Comparison of ENCODE assay signal across 8 mouse cellular contexts in the genomic region with DNA sequence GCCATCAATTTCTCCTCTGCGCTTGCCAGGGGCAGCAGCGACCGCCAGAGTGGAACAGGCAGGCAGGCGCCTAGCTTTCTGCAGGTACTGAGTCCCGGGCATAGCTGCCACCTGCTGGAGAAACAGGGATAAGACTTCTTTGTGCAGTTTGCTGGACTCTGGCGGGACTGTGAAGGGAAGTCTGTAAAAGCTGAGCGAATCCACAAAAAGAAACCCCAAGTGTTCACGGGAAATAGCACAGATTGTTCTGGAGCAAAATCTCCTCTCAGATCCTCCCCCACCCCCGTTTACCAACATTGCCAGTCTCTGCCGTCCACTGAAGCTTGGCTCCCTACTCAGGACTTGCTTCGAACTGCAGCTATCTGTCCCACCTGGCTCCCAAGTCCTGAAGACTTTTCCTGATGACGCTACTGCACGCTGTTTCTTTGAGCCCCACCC. TPM values are rescaled to one million over a fixed set of nuclear protein-coding genes. Genes with fewer than 3 reads are reported as not detected.
DNase-seq lines count a peak whose midpoint lies in the region; ATAC-seq lines count a peak whose summit lies in the region.

No protein-coding gene starts in this region.

- no peaks in the 10 kb centered on the region for H3K36me3 ChIP-seq in hindbrain, embryonic 10.5 days

- no peak overlapping the region for H3K27ac ChIP-seq in hindbrain, embryonic 10.5 days

- peak overlapping the region; percentile 32 for H3K4me3 ChIP-seq in hindbrain, embryonic 10.5 days

- peaks cover 20% of the 10 kb centered on the region for H3K4me1 ChIP-seq in hindbrain, embryonic 10.5 days (replicated peaks)

- H3K27me3 ChIP-seq in hindbrain, embryonic 10.5 days (ENCODE audit: insufficient read depth, poor library complexity, severe bottlenecking), result peaks cover 54% of the 10 kb centered on the region

- WGBS in hindbrain, embryonic 10.5 days, result 7% methylated on average over 13 of the region's 13 CpGs

- DNase-seq in MN1 (ENCODE audit: low spot score), result peak; percentile 46
- DNase-seq in cerebellum, adult 8-10 months, result peak; percentile 75
- peak; percentile 80 for DNase-seq in hindbrain, embryonic 10.5 days (ENCODE audit: low spot score)
- DNase-seq in layer of hippocampus, postnatal 14 days (ENCODE audit: low spot score in 2 of 2), result peak; percentile 80 to 91
- peak; percentile 72 for DNase-seq in lung, postnatal 14 days
- DNase-seq in ovary, postnatal 36 days (ENCODE audit: low spot score), result peak; percentile 60
- DNase-seq in thymus, postnatal 14 days, result peak; percentile 75

- peak; percentile 72 for ATAC-seq in frontal cortex, adult (ENCODE audit: low TSS enrichment)

- no peaks in the 10 kb centered on the region for H3K9me3 ChIP-seq in hindbrain, embryonic 10.5 days

RNA-seq across cellular contexts. Expression of gene Celf6, which starts 7.2 kb away (rescaled TPM):
- polyA plus RNA-seq in hindbrain, embryonic 10.5 days (2016; fragmentation: Nextera tagmentation; extraction: Ambion mirVana), result 3.6 and 9.4 TPM in 2 replicates
- total RNA-seq in layer of hippocampus, postnatal 14 days (2021), result 10 to 100 TPM; 26.7 to 33.8 TPM

RNA-seq across cellular contexts. Expression of gene Parp6, which starts 32.2 kb away (rescaled TPM):
- polyA plus RNA-seq in hindbrain, embryonic 10.5 days (2016; fragmentation: Nextera tagmentation; extraction: Ambion mirVana), result 59.1 and 101 TPM in 2 replicates
- total RNA-seq in layer of hippocampus, postnatal 14 days (2021), result 100 to 1,000 TPM; 155 to 171 TPM

RNA-seq across cellular contexts. Expression of gene Tmem202, which starts 45.2 kb away (rescaled TPM):
- not detected in 2 replicates for polyA plus RNA-seq in hindbrain, embryonic 10.5 days (2016; fragmentation: Nextera tagmentation; extraction: Ambion mirVana)
- total RNA-seq in layer of hippocampus, postnatal 14 days (2021), result 1 to 10 TPM; 2.4 to 2.7 TPM

RNA-seq across cellular contexts. Expression of gene Hexa, which starts 45.5 kb away (rescaled TPM):
- polyA plus RNA-seq in hindbrain, embryonic 10.5 days (2016; fragmentation: Nextera tagmentation; extraction: Ambion mirVana), result 46.1 and 49.4 TPM in 2 replicates
- 10 to 100 TPM; 32.6 to 39.1 TPM for total RNA-seq in layer of hippocampus, postnatal 14 days (2021)
